Mouse (Mus musculus) left cerebral cortex, postnatal 4 days (tissue): Measurements from ENCODE around the gene Exoc3l4. TPM values are rescaled to one million over a fixed set of nuclear protein-coding genes. Genes with fewer than 3 reads are reported as not detected.

ENCODE experiments used
- DNase-seq: peaks from one replicate; pipeline ENCODE4 v3.0.0-alpha.2; 2022
- intact Hi-C: fragments of 180-260 bp; cut with DNase I; formaldehyde crosslinking; loops from one replicate; pipeline ENCODE4 v1.15.1; 2025
- total RNA-seq, 2 experiments: library from RNA; stranded (reverse); gene quantifications; 2 replicates each; pipeline ENCODE4 v1.2.3; 2021

Gene Exoc3l4
- total RNA-seq, 2 experiments from 2014 or later, result 0.62 to 1.6 TPM

- intact Hi-C loops, result no loop called here
- DNase-seq, result no peak
These were observed 32.3 kb downstream of the Exoc3l4 start for GRCm38 (mm10) chr12:111448931-111449705.

- intact Hi-C loops, result no loop called here
- DNase-seq, result no peak
These were observed 33.5 kb downstream of the Exoc3l4 start for GRCm38 (mm10) chr12:111450359-111450758.

GRCm38 (mm10) chr12:111451561-111451960 is 34.7 kb downstream of the Exoc3l4 start:
- intact Hi-C loops, result no loop called here
- no peak for DNase-seq

- intact Hi-C loops, result no loop called here
- peak; percentile 68 for DNase-seq
These were observed 37.2 kb downstream of the Exoc3l4 start for GRCm38 (mm10) chr12:111454021-111454420.

- intact Hi-C loops, result no loop called here
- peak; percentile 44 for DNase-seq
These were observed 37.9 kb downstream of the Exoc3l4 start for GRCm38 (mm10) chr12:111454543-111455280.

- DNase-seq, result no peak
- intact Hi-C loops, result no loop called here
These were observed 38.6 kb downstream of the Exoc3l4 start for GRCm38 (mm10) chr12:111455311-111455846.

- intact Hi-C loops, result no loop called here
- DNase-seq, result no peak
These were observed 39.0 kb downstream of the Exoc3l4 start for GRCm38 (mm10) chr12:111455860-111456259.

GRCm38 (mm10) chr12:111457742-111458141 is 40.9 kb downstream of the Exoc3l4 start:
- intact Hi-C loops, result loop anchor here (2.0 kb wide), 1 partner anchor 31 kb away; no protein-coding TSS in a partner anchor
- no peak for DNase-seq

- intact Hi-C loops, result no loop called here
- DNase-seq, result no peak
These were observed 46.8 kb downstream of the Exoc3l4 start for GRCm38 (mm10) chr12:111463570-111463969.

- DNase-seq, result no peak
- intact Hi-C loops, result no loop called here
These were observed 49.6 kb downstream of the Exoc3l4 start for GRCm38 (mm10) chr12:111466369-111466768.

- intact Hi-C loops, result no loop called here
These were observed 51.4 kb downstream of the Exoc3l4 start for GRCm38 (mm10) chr12:111468206-111468605.

GRCm38 (mm10) chr12:111469507-111469906 is 52.7 kb downstream of the Exoc3l4 start:
- intact Hi-C loops, result no loop called here
- peak; percentile 76 for DNase-seq

More at GRCm38 (mm10) chr12:111468206-111468605, 51.4 kb downstream of the Exoc3l4 start:
- DNase-seq, result no peak

- DNase-seq, result no peak
- intact Hi-C loops, result no loop called here
These were observed 54.3 kb downstream of the Exoc3l4 start for GRCm38 (mm10) chr12:111471119-111471518.

GRCm38 (mm10) chr12:111471721-111472120 is 54.9 kb downstream of the Exoc3l4 start:
- intact Hi-C loops, result no loop called here

GRCm38 (mm10) chr12:111472886-111473285 is 56.1 kb downstream of the Exoc3l4 start:
- intact Hi-C loops, result no loop called here
- DNase-seq, result peak; percentile 77

More at GRCm38 (mm10) chr12:111471721-111472120, 54.9 kb downstream of the Exoc3l4 start:
- DNase-seq, result no peak

GRCm38 (mm10) chr12:111474384-111474783 is 57.6 kb downstream of the Exoc3l4 start:
- no peak for DNase-seq
- intact Hi-C loops, result no loop called here

- peak; percentile 87 for DNase-seq
- intact Hi-C loops, result no loop called here
These were observed 58.3 kb downstream of the Exoc3l4 start for GRCm38 (mm10) chr12:111474893-111475643.

- intact Hi-C loops, result no loop called here
- DNase-seq, result no peak
These were observed 62.1 kb downstream of the Exoc3l4 start for GRCm38 (mm10) chr12:111478924-111479323.

- peak; percentile 64 for DNase-seq
- intact Hi-C loops, result no loop called here
These were observed 63.1 kb downstream of the Exoc3l4 start for GRCm38 (mm10) chr12:111479917-111480316.
